Mouse (Mus musculus) myocyte (in vitro differentiated cells): ENCODE results near the gene Kdm6b. TPM values are rescaled to one million over a fixed set of nuclear protein-coding genes. Genes with fewer than 3 reads are reported as not detected.

ENCODE experiments used
- H3K27me3 ChIP-seq: one replicate; pipeline ENCODE4 v1.6.1; 2011; ENCODE audit not compliant: control insufficient read depth, insufficient read depth, insufficient read length
- H3K36me3 ChIP-seq: one replicate; pipeline ENCODE4 v1.6.1; 2011; ENCODE audit not compliant: control insufficient read depth, insufficient read depth
- H3K4me2 ChIP-seq: one replicate; pipeline ENCODE4 v1.6.1; 2011; ENCODE audit warnings: low read depth, control low read depth
- H3K4me3 ChIP-seq: one replicate; pipeline ENCODE4 v1.5.1; 2011; ENCODE audit warnings: mild to moderate bottlenecking, control low read depth, moderate library complexity
- H3K79me2 ChIP-seq: one replicate; pipeline ENCODE4 v1.6.1; 2011; ENCODE audit not compliant: control insufficient read depth, insufficient read depth
- H3ac ChIP-seq: one replicate; pipeline ENCODE4 v1.6.1; 2011; ENCODE audit not compliant: control insufficient read depth, insufficient read length
- CEBPB ChIP-seq: IDR thresholded peaks from 2 replicates; pipeline ENCODE4 v1.6.1; 2011; ENCODE audit warnings: mild to moderate bottlenecking, moderate library complexity; ENCODE audit not compliant: poor library complexity, insufficient read depth, severe bottlenecking
- E2F4 ChIP-seq: IDR thresholded peaks from one replicate; pipeline ENCODE4 v1.6.1; 2011; ENCODE audit warnings: mild to moderate bottlenecking, control low read depth, moderate library complexity; ENCODE audit not compliant: insufficient read depth
- MAX ChIP-seq: IDR thresholded peaks from one replicate; pipeline ENCODE4 v1.6.1; 2011; ENCODE audit warnings: low read depth, mild to moderate bottlenecking, control low read depth
- MYOD1 ChIP-seq, 3 experiments: IDR thresholded peaks; one replicate each; pipeline ENCODE4 v1.6.1; 2011; ENCODE audit warnings: control low read depth in 2 of 3, low read depth in 2 of 3, mild to moderate bottlenecking in 2 of 3, moderate library complexity in 1 of 3; ENCODE audit not compliant: insufficient read length in 2 of 3, control insufficient read depth in 1 of 3
- MYOG ChIP-seq, 3 experiments: IDR thresholded peaks; one replicate each; pipeline ENCODE4 v1.6.1; 2011; ENCODE audit warnings: control low read depth in 2 of 3, low read depth in 2 of 3, mild to moderate bottlenecking in 2 of 3; ENCODE audit not compliant: insufficient read length in 2 of 3, control insufficient read depth in 1 of 3, insufficient read depth in 1 of 3
- POLR2A ChIP-seq: IDR thresholded peaks from one replicate; pipeline ENCODE4 v1.6.1; 2011; ENCODE audit warnings: low read depth, mild to moderate bottlenecking, control low read depth, moderate library complexity; ENCODE audit not compliant: insufficient read length
- POLR2AphosphoS2 ChIP-seq: IDR thresholded peaks from one replicate; pipeline ENCODE4 v1.6.1; 2011; ENCODE audit warnings: low read depth, control low read depth; ENCODE audit not compliant: insufficient read length
- REST ChIP-seq: IDR thresholded peaks from one replicate; pipeline ENCODE4 v1.6.1; 2011; ENCODE audit warnings: mild to moderate bottlenecking, control low read depth, moderate library complexity; ENCODE audit not compliant: insufficient read depth, insufficient read length
- SRF ChIP-seq: IDR thresholded peaks from one replicate; pipeline ENCODE4 v1.6.1; 2011; ENCODE audit warnings: low read depth; ENCODE audit not compliant: control insufficient read depth, insufficient read length
- TCF12 ChIP-seq: IDR thresholded peaks from one replicate; pipeline ENCODE4 v1.6.1; 2011; ENCODE audit warnings: mild to moderate bottlenecking, control low read depth; ENCODE audit not compliant: poor library complexity, insufficient read depth, severe bottlenecking
- TCF3 ChIP-seq: IDR thresholded peaks from one replicate; pipeline ENCODE4 v1.6.1; 2011; ENCODE audit warnings: low read depth, control low read depth; ENCODE audit not compliant: insufficient read length
- USF1 ChIP-seq: IDR thresholded peaks from one replicate; pipeline ENCODE4 v1.6.1; 2011; ENCODE audit warnings: low read depth, mild to moderate bottlenecking, control low read depth, moderate library complexity
- polyA plus RNA-seq: library from polyadenylated mRNA; unstranded; fragments of >200 nt; fragmentation: generic; extraction: Trizol; gene quantifications from one replicate; pipeline ENCODE4 v1.2.1, GENCODE M21; 2012; ENCODE audit warnings: missing spikeins

Kdm6b gene
- polyA plus RNA-seq, 1 experiment: 31.0 TPM

- no peak for TF ChIP-seq POLR2A
- TF ChIP-seq REST: no peak
- no peak for TF ChIP-seq USF1
- TF ChIP-seq MAX: no peak
- TF ChIP-seq POLR2AphosphoS2: no peak
- TF ChIP-seq MYOD1 (IDR thresholded peaks at IDR 0.05; ENCODE audit: control insufficient read depth in 1 of 3, insufficient read length in 2 of 3, low read depth in 2 of 3): no peak
- TF ChIP-seq SRF: no peak
- no peak for TF ChIP-seq TCF12
- no peak for TF ChIP-seq E2F4
- no peak for TF ChIP-seq TCF3
- no peak for TF ChIP-seq MYOG (IDR thresholded peaks at IDR 0.05; ENCODE audit: control insufficient read depth in 1 of 3, insufficient read depth in 1 of 3, insufficient read length in 2 of 3, low read depth in 2 of 3)
- TF ChIP-seq CEBPB: no peak
- H3K36me3 ChIP-seq: no peaks in the 10 kb centered on the region
- peak overlapping the region; percentile 56 for H3K4me3 ChIP-seq
- H3K27me3 ChIP-seq: no peaks in the 10 kb centered on the region
- peak overlapping the region; percentile 99 for H3K4me2 ChIP-seq
- H3K79me2 ChIP-seq: peaks cover 13% of the 10 kb centered on the region
- H3ac ChIP-seq: peak overlapping the region; percentile 82
These were observed 46.4 kb downstream of the Kdm6b start for GRCm38 (mm10) chr11:69366855-69367615.

DNA sequence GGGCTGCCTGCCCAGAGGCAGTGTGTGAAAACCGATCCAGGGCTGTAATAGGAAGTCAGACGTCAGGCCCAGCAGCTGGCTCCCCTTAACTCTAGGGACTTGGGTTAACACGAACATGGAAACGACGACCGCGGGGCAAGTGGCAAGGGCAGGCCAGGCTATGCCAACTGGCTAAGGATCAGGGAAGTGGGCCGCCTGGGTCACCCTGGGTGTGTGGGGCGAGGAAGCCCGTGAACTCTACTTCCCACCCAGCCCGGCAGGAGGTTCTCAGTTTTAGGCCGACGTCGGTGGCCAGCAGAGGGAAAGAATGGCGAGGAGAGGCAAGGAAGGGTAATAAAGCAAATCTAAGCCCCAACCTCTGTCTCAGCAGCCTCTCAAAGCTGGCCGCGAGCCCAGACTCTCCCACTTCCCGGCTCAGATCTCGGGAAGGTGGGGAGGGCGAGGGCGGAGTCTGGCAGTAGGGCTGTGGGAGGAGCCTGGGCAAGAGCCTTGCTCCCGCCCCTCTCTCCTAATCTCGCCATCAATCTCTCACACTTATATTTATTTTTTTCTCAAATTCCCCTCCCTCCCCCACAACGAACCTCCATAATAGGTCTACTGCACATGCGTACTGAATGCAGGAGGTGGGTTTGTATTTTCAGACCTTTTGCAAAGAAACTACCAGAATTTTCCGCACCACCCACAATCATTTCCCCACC is 47.2 kb downstream of the Kdm6b start:
- TF ChIP-seq REST: no peak
- TF ChIP-seq POLR2AphosphoS2: peak; percentile 76
- peak; percentile 51 to 86 (median 69) for TF ChIP-seq MYOG (IDR thresholded peaks at IDR 0.05; ENCODE audit: control insufficient read depth in 1 of 3, insufficient read depth in 1 of 3, insufficient read length in 2 of 3, low read depth in 2 of 3)
- TF ChIP-seq MYOD1 (IDR thresholded peaks at IDR 0.05; ENCODE audit: control insufficient read depth in 1 of 3, insufficient read length in 2 of 3, low read depth in 2 of 3): peak in 2 of 3 experiments; percentile 82 to 83
- no peak for TF ChIP-seq CEBPB
- TF ChIP-seq POLR2A: peak; percentile 63

DNA sequence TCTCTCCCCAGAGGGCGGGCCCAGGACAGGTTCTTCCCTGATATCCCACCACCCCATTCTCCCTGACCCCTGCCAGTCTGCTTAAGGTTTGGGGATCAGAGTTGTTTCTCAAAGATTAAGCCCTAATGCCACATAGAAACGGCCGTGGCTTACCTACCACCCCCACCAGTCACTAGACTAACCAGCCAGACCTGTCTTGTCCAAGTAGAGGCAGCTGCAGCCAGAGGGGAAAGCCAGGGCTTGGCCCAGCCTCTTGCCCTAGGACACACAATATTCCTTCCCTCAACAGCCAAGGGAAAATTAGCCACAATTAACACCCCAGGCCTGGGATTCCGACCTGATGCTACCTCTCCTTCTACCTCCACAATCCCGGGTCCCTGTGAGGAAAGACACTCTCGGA is 47.8 kb downstream of the Kdm6b start:
- peak overlapping the region; percentile 2 for H3ac ChIP-seq
- peaks cover 11% of the 10 kb centered on the region for H3K36me3 ChIP-seq
- peak overlapping the region; percentile 56 for H3K4me3 ChIP-seq
- no peaks in the 10 kb centered on the region for H3K27me3 ChIP-seq
- peak overlapping the region; percentile 99 for H3K4me2 ChIP-seq
- H3K79me2 ChIP-seq: peaks cover 13% of the 10 kb centered on the region
- TF ChIP-seq E2F4 (no peak), MYOG (IDR thresholded peaks at IDR 0.05; ENCODE audit: control insufficient read depth in 1 of 3, insufficient read depth in 1 of 3, insufficient read length in 2 of 3, low read depth in 2 of 3) (no peak), POLR2A (no peak), MYOD1 (IDR thresholded peaks at IDR 0.05; ENCODE audit: control insufficient read depth in 1 of 3, insufficient read length in 2 of 3, low read depth in 2 of 3) (peak in 1 of 3 experiments; percentile 18)

More for the DNA sequence above, 47.2 kb downstream of the Kdm6b start:
- peaks cover 13% of the 10 kb centered on the region for H3K79me2 ChIP-seq
- peak overlapping the region; percentile 2 for H3ac ChIP-seq
- H3K4me2 ChIP-seq: peak overlapping the region; percentile 99
- peak overlapping the region; percentile 56 for H3K4me3 ChIP-seq
- peaks cover 5% of the 10 kb centered on the region for H3K36me3 ChIP-seq
- no peaks in the 10 kb centered on the region for H3K27me3 ChIP-seq

DNA sequence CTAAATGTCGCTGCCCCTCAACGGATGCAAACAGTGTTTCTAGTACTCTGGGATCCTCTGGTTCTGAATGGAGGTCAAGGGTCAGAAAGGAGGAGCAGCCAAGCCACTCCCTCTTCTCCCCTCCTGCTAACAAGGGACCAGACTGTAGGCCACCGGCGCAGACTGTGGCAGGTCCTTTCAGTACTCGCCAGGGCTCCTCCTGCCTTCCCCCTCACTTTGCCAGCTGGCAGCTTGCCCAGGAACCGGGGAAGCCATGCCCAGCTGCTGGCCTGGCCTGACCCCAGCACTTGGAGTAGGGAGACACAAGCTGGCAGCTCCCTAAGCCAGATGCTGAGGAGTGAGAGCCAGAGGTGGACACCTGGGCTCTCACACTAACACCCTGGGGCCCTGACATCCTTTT is 48.6 kb downstream of the Kdm6b start:
- H3K4me2 ChIP-seq: peak overlapping the region; percentile 99
- peak overlapping the region; percentile 56 for H3K4me3 ChIP-seq
- no peak overlapping the region for H3ac ChIP-seq
- TF ChIP-seq MAX (no peak), POLR2A (peak; percentile 35), TCF12 (peak; percentile 58), TCF3 (peak; percentile 50), MYOD1 (IDR thresholded peaks at IDR 0.05; ENCODE audit: control insufficient read depth in 1 of 3, insufficient read length in 2 of 3, low read depth in 2 of 3) (peak in 2 of 3 experiments; percentile 87 to 92), E2F4 (no peak), MYOG (IDR thresholded peaks at IDR 0.05; ENCODE audit: control insufficient read depth in 1 of 3, insufficient read depth in 1 of 3, insufficient read length in 2 of 3, low read depth in 2 of 3) (peak; percentile 38 to 94 (median 79)), CEBPB (no peak)
- no peaks in the 10 kb centered on the region for H3K27me3 ChIP-seq
- H3K36me3 ChIP-seq: peaks cover 18% of the 10 kb centered on the region
- H3K79me2 ChIP-seq: peaks cover 13% of the 10 kb centered on the region

DNA sequence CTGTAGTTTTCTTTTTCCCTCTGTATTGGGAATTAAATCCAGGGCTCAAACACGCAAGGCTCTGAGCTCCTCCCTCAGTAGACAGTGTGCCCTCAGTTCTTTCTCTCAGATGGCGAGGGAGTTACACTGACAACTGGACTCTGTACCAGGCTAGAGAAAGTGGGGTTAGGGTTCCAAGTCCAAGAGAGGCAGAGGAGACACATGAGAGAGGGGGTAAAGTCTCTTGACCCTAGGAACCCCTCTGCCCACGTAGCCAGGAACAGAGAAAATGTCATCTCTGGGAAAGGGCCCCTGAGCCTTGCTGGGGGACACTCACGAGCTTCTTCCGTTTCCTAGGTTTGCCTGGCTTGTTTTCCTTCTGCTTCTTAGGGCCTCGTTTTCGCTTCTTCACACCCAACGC is 49.1 kb downstream of the Kdm6b start:
- Histone ChIP-seq H3K79me2 (peaks cover 13% of the 10 kb centered on the region), H3K27me3 (no peaks in the 10 kb centered on the region), H3K4me2 (peak overlapping the region; percentile 99), H3ac (no peak overlapping the region), H3K4me3 (peak overlapping the region; percentile 56), H3K36me3 (peaks cover 18% of the 10 kb centered on the region)
- TF ChIP-seq POLR2A: no peak
